Mouse (Mus musculus) megakaryocyte, embryonic 14.5 days (primary cell): Measurements from ENCODE around the gene Mtus2.

Source experiments
- FLI1 ChIP-seq: IDR thresholded peaks from 2 replicates; pipeline ENCODE4 v1.6.1; 2012; ENCODE audit warnings: low read length, inconsistent platforms, mixed read lengths
- GATA1 ChIP-seq: IDR thresholded peaks from 3 replicates; pipeline ENCODE4 v1.6.1; 2012; ENCODE audit warnings: mixed read lengths, low read length, inconsistent platforms, borderline replicate concordance

- TF ChIP-seq GATA1 (no peak), FLI1 (no peak)
Observed at GRCm38 (mm10) chr5:148266841-148267240, 309.7 kb downstream of the Mtus2 start.
